Mouse (Mus musculus): Measurements from ENCODE around the gene Slc39a3.
A peak's percentile ranks its signal among the peaks of the same experiment; 100 is the strongest.
"Not testable (repeated sequence)": the region's sequence is repeated elsewhere in the genome, so short reads cannot be mapped to it uniquely, and the experiment has no call there.

The Slc39a3 gene

GRCm38 (mm10) chr10:81006005-81006677 is 31.1 kb downstream of the Slc39a3 start:
- no peak for DNase-seq

GRCm38 (mm10) chr10:81001161-81001560 is 36.1 kb downstream of the Slc39a3 start:
- DNase-seq: no peak

- DNase-seq: no peak
Measured at GRCm38 (mm10) chr10:81000197-81001062, 36.8 kb downstream of the Slc39a3 start.

GRCm38 (mm10) chr10:80999362-81000196 is 37.6 kb downstream of the Slc39a3 start:
- DNase-seq: peak; percentile 85 to 89

- peak; percentile 36 to 59 for DNase-seq
Measured at GRCm38 (mm10) chr10:80998778-80999177, 38.4 kb downstream of the Slc39a3 start.

GRCm38 (mm10) chr10:80998021-80998420 is 39.2 kb downstream of the Slc39a3 start:
- DNase-seq: no peak

- DNase-seq: no peak
Measured at GRCm38 (mm10) chr10:80997332-80997731, 39.9 kb downstream of the Slc39a3 start.

GRCm38 (mm10) chr10:80996501-80996900 is 40.7 kb downstream of the Slc39a3 start:
- DNase-seq: no peak

- DNase-seq: peak; percentile 75 to 77
Measured at GRCm38 (mm10) chr10:80995091-80995632, 42.1 kb downstream of the Slc39a3 start.

- DNase-seq: no peak
Measured at GRCm38 (mm10) chr10:80994621-80995020, 42.6 kb downstream of the Slc39a3 start.

- DNase-seq: no peak
Measured at GRCm38 (mm10) chr10:80993276-80993675, 44.0 kb downstream of the Slc39a3 start.

- no peak for DNase-seq
Measured at GRCm38 (mm10) chr10:80991945-80992344, 45.3 kb downstream of the Slc39a3 start.

- DNase-seq: no peak
Measured at GRCm38 (mm10) chr10:80991007-80991406, 46.2 kb downstream of the Slc39a3 start.

GRCm38 (mm10) chr10:80990406-80990805 is 46.8 kb downstream of the Slc39a3 start:
- DNase-seq: no peak

GRCm38 (mm10) chr10:80989854-80990253 is 47.4 kb downstream of the Slc39a3 start:
- DNase-seq: not testable (repeated sequence)

- DNase-seq: no peak
Measured at GRCm38 (mm10) chr10:80989446-80989845, 47.8 kb downstream of the Slc39a3 start.

GRCm38 (mm10) chr10:80987709-80988441 is 49.4 kb downstream of the Slc39a3 start:
- DNase-seq: peak; percentile 88 to 90

GRCm38 (mm10) chr10:80986754-80987153 is 50.5 kb downstream of the Slc39a3 start:
- DNase-seq: peak; percentile 51 to 74

GRCm38 (mm10) chr10:80985970-80986701 is 51.1 kb downstream of the Slc39a3 start:
- DNase-seq: peak in 1 of 2 experiments; percentile 52

- DNase-seq: peak; percentile 85 to 89
Measured at GRCm38 (mm10) chr10:80985241-80985969, 51.8 kb downstream of the Slc39a3 start.

Measured in lung, adult 18-20 months (tissue).